Mouse (Mus musculus): ENCODE results near the gene Supt3. TPM values are rescaled to one million over a fixed set of nuclear protein-coding genes. Genes with fewer than 3 reads are reported as not detected.

The Supt3 gene
- polyA plus RNA-seq, 1 experiment from 2014 or later = 20.7 TPM

- Histone ChIP-seq H3K4me1 (no peaks in the 10 kb centered on the region), H3K4me3 (no peak overlapping the region), H3K4me2 (replicated peaks) (no peak overlapping the region), H3K9ac (no peak overlapping the region), H3K27me3 (replicated peaks) (no peaks in the 10 kb centered on the region), H3K27ac (no peak overlapping the region), H3K9me3 (no peaks in the 10 kb centered on the region), H3K36me3 (no peaks in the 10 kb centered on the region)
- ATAC-seq (ENCODE audit: low FRiP score, low read depth) = no peak
- WGBS = 76% methylated on average over 1 of the region's 1 CpGs
These were observed 116.6 kb downstream of the Supt3 start for GRCm38 (mm10) chr17:44893592-44893991.

DNA sequence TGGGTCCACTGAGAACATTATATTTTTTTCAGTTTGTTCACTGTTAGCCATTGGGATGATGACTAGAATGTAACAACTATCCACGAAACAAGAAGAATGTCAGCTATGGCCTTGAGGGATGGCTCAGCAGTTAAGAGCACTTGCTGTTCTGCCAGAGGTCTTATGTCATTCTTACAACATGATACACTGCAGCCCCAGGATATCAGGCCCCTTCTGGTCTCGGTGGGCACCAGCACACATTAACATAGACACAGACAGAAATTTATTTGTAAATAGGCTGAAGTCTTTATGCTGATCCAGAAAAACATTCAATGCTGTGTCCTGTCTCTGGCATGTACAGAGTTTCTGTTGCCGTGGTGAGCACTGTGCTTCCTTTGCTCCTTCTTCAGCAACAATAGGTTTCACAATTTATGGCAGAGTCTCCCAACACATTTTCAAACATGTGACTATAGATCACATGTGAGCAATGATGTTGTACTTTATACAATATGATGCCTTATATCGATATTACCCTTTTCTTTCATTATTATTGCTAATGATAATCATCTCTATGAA is 166.7 kb downstream of the Supt3 start:
- 58% methylated on average over 4 of the region's 4 CpGs for WGBS

DNA sequence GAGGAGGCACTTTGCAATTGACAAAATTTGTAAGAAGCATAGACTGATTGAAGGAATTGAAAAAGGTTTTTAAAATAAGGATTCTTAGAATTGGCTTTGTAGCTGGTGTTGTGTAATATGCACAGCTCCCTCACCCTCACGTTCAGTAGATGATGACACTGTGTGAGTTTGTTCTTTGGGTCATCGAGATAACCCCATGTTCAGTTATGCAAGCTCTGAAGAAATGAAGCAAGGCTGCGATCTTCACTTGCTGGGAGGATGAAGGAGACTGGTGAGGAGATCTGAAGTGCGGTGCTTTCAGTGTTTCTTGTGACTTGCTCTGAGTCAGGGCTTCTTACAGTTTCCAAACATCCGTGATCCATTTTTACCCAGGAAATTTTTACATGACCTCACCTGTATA is 168.4 kb downstream of the Supt3 start:
- H3K4me1 ChIP-seq = no peaks in the 10 kb centered on the region
- WGBS = 93% methylated on average over 5 of the region's 5 CpGs
- no peak overlapping the region for H3K27ac ChIP-seq

More for the DNA sequence above, 166.7 kb downstream of the Supt3 start:
- ATAC-seq (ENCODE audit: low FRiP score, low read depth) = no peak
- Histone ChIP-seq H3K27me3 (replicated peaks) (no peaks in the 10 kb centered on the region), H3K4me3 (no peak overlapping the region), H3K9ac (no peak overlapping the region), H3K9me3 (no peaks in the 10 kb centered on the region), H3K4me2 (replicated peaks) (no peak overlapping the region), H3K36me3 (no peaks in the 10 kb centered on the region), H3K27ac (no peak overlapping the region), H3K4me1 (no peaks in the 10 kb centered on the region)

GRCm38 (mm10) chr17:44948321-44948720 is 171.4 kb downstream of the Supt3 start:
- H3K36me3 ChIP-seq = no peaks in the 10 kb centered on the region
- no peaks in the 10 kb centered on the region for H3K27me3 ChIP-seq (replicated peaks)
- WGBS = 94% methylated on average over 3 of the region's 3 CpGs
- no peak overlapping the region for H3K9ac ChIP-seq
- no peaks in the 10 kb centered on the region for H3K4me1 ChIP-seq
- no peaks in the 10 kb centered on the region for H3K9me3 ChIP-seq
- no peak overlapping the region for H3K27ac ChIP-seq
- ATAC-seq (ENCODE audit: low FRiP score, low read depth) = no peak
- no peak overlapping the region for H3K4me3 ChIP-seq
- H3K4me2 ChIP-seq (replicated peaks) = no peak overlapping the region

More for the DNA sequence above, 168.4 kb downstream of the Supt3 start:
- Histone ChIP-seq H3K4me2 (replicated peaks) (no peak overlapping the region), H3K9ac (no peak overlapping the region), H3K27me3 (replicated peaks) (no peaks in the 10 kb centered on the region), H3K4me3 (no peak overlapping the region), H3K9me3 (no peaks in the 10 kb centered on the region), H3K36me3 (no peaks in the 10 kb centered on the region)
- no peak for ATAC-seq (ENCODE audit: low FRiP score, low read depth)

DNA sequence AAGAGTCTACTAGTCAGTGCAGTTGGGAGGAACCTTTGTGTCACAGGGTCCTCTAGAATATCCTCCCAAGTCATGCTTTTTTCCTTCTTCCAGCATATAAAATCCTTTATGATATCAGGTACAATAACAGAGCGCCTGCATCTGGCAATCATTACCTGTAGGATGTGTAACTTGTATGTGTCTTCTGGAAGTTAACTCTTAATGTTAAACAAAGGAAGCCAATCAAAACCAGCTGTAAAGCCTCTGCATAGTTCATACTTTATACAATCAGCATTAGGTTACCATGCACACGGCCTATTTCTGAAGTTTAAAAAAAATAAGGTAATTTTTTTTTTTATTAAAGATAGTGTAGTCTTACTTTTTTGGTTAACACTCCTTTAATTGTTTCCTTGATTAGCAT is 179.7 kb downstream of the Supt3 start:
- Histone ChIP-seq H3K27me3 (replicated peaks) (no peaks in the 10 kb centered on the region), H3K4me2 (replicated peaks) (no peak overlapping the region), H3K9me3 (no peaks in the 10 kb centered on the region), H3K36me3 (no peaks in the 10 kb centered on the region), H3K27ac (no peak overlapping the region), H3K4me3 (no peak overlapping the region), H3K9ac (no peak overlapping the region), H3K4me1 (no peaks in the 10 kb centered on the region)
- 85% methylated on average over 2 of the region's 2 CpGs for WGBS
- no peak for ATAC-seq (ENCODE audit: low FRiP score, low read depth)

DNA sequence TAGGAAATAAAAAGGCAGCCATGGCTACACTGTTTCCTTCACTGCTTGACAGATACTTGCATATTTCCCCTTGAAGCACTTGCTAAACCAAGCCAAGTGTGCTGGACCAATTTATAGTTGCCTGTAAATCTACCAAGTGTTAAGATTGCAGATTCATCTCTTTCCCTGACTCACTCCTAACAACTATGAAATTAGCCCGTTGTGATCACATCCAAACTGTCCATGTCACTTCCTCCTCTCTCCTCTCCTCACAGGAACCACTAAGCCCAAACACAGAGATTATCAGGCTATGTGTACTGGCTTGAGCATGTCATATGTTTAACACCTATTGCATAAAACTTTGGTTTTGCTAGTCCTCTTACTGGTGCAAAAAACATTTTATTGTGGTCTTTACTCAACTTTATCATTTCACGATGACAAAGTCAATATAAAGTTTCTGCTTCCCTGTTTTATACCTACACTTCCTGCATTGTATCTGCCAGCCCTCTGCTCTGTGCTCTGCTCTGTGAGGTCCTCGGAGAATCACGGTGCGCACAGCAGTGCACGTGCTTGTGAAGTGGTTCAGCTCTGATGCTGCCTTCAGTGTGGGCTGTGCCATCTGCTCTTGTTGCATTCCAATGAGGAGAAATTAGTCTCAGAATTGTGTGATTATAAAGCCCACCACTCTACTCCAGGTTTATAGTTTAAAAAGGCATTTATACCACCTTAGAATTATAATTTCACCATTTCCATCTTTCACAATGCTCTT is 186.3 kb downstream of the Supt3 start:
- no peak overlapping the region for H3K4me2 ChIP-seq (replicated peaks)
- H3K36me3 ChIP-seq = no peaks in the 10 kb centered on the region
- no peaks in the 10 kb centered on the region for H3K4me1 ChIP-seq
- no peak for ATAC-seq (ENCODE audit: low FRiP score, low read depth)
- WGBS = 78% methylated on average over 6 of the region's 6 CpGs
- no peak overlapping the region for H3K9ac ChIP-seq
- H3K4me3 ChIP-seq = no peak overlapping the region
- H3K27ac ChIP-seq = no peak overlapping the region
- H3K27me3 ChIP-seq (replicated peaks) = no peaks in the 10 kb centered on the region
- H3K9me3 ChIP-seq = no peaks in the 10 kb centered on the region

DNA sequence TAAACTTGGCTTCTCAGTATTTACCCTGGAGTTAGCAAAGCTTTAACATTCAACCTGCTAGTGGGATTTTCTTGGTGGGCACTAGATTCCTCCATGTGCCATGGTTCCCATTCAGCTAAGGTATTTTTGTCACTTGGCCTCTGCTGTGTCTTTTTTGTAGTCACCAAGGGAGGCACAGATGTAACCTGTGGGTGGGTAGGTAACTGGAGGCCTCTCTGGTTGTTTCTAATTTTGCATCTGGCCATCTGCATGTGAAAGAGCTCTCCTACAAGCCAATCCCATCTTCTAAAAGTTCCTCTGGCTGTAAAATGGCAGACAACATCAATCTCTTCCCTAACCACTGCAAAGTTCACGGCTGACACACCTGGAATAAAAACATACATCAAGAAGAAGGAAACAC is 190.2 kb downstream of the Supt3 start:
- ATAC-seq (ENCODE audit: low FRiP score, low read depth) = no peak
- 82% methylated on average over 1 of the region's 1 CpGs for WGBS

GRCm38 (mm10) chr17:44970255-44970654 is 193.3 kb downstream of the Supt3 start:
- H3K4me3 ChIP-seq = no peak overlapping the region
- no peak for ATAC-seq (ENCODE audit: low FRiP score, low read depth)
- H3K27ac ChIP-seq = no peak overlapping the region
- no peaks in the 10 kb centered on the region for H3K4me1 ChIP-seq
- H3K36me3 ChIP-seq = no peaks in the 10 kb centered on the region
- no peak overlapping the region for H3K9ac ChIP-seq
- H3K4me2 ChIP-seq (replicated peaks) = no peak overlapping the region
- H3K27me3 ChIP-seq (replicated peaks) = no peaks in the 10 kb centered on the region
- WGBS = 89% methylated on average over 3 of the region's 3 CpGs
- no peaks in the 10 kb centered on the region for H3K9me3 ChIP-seq

More for the DNA sequence above, 190.2 kb downstream of the Supt3 start:
- no peak overlapping the region for H3K4me2 ChIP-seq (replicated peaks)
- no peaks in the 10 kb centered on the region for H3K4me1 ChIP-seq
- no peaks in the 10 kb centered on the region for H3K36me3 ChIP-seq
- H3K27ac ChIP-seq = no peak overlapping the region
- no peak overlapping the region for H3K4me3 ChIP-seq
- no peaks in the 10 kb centered on the region for H3K27me3 ChIP-seq (replicated peaks)
- no peak overlapping the region for H3K9ac ChIP-seq
- H3K9me3 ChIP-seq = no peaks in the 10 kb centered on the region

- ATAC-seq (ENCODE audit: low FRiP score, low read depth) = no peak
- no peak overlapping the region for H3K9ac ChIP-seq
- no peak overlapping the region for H3K27ac ChIP-seq
- WGBS = 58% methylated on average over 4 of the region's 4 CpGs
- no peaks in the 10 kb centered on the region for H3K4me1 ChIP-seq
- H3K4me2 ChIP-seq (replicated peaks) = no peak overlapping the region
- H3K9me3 ChIP-seq = no peaks in the 10 kb centered on the region
- no peak overlapping the region for H3K4me3 ChIP-seq
- H3K36me3 ChIP-seq = no peaks in the 10 kb centered on the region
- H3K27me3 ChIP-seq (replicated peaks) = no peaks in the 10 kb centered on the region
These were observed 196.5 kb downstream of the Supt3 start for GRCm38 (mm10) chr17:44973489-44973888.

DNA sequence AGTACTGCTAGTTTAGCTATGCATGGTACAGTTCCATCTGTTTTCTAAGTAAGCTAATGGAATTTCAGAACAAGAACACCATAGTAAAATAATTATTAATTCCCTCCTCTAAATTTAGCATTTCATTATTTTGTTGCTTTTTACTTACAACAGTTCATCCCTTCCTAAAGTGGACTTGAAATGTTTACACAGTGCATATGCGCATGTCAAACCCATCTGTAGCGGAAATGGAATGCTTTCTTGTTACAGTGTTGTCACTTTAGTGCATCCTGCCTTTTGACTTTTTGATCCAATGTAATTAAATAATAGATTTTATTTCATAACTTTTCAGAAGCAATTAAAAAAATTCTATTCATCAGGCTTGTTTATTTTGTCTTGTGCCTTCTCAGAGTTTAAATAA is 200.7 kb downstream of the Supt3 start:
- Histone ChIP-seq H3K27ac (no peak overlapping the region), H3K9me3 (no peaks in the 10 kb centered on the region), H3K4me1 (no peaks in the 10 kb centered on the region), H3K4me2 (replicated peaks) (no peak overlapping the region), H3K4me3 (no peak overlapping the region), H3K9ac (no peak overlapping the region), H3K27me3 (replicated peaks) (no peaks in the 10 kb centered on the region), H3K36me3 (no peaks in the 10 kb centered on the region)
- WGBS = 92% methylated on average over 2 of the region's 2 CpGs
- no peak for ATAC-seq (ENCODE audit: low FRiP score, low read depth)

GRCm38 (mm10) chr17:44987964-44988363 is 211.0 kb downstream of the Supt3 start:
- no peak overlapping the region for H3K4me2 ChIP-seq (replicated peaks)
- no peak overlapping the region for H3K4me3 ChIP-seq
- H3K4me1 ChIP-seq = no peaks in the 10 kb centered on the region
- no peak overlapping the region for H3K9ac ChIP-seq
- 88% methylated on average over 2 of the region's 2 CpGs for WGBS
- no peaks in the 10 kb centered on the region for H3K9me3 ChIP-seq
- no peaks in the 10 kb centered on the region for H3K36me3 ChIP-seq
- no peaks in the 10 kb centered on the region for H3K27me3 ChIP-seq (replicated peaks)
- ATAC-seq (ENCODE audit: low FRiP score, low read depth) = no peak
- H3K27ac ChIP-seq = no peak overlapping the region

GRCm38 (mm10) chr17:45003311-45003710 is 226.4 kb downstream of the Supt3 start:
- no peak overlapping the region for H3K4me2 ChIP-seq (replicated peaks)
- no peaks in the 10 kb centered on the region for H3K9me3 ChIP-seq
- no peak for ATAC-seq (ENCODE audit: low FRiP score, low read depth)
- no peak overlapping the region for H3K4me3 ChIP-seq
- no peak overlapping the region for H3K27ac ChIP-seq
- 91% methylated on average over 4 of the region's 4 CpGs for WGBS
- no peaks in the 10 kb centered on the region for H3K4me1 ChIP-seq
- H3K27me3 ChIP-seq (replicated peaks) = no peaks in the 10 kb centered on the region
- H3K36me3 ChIP-seq = no peaks in the 10 kb centered on the region
- H3K9ac ChIP-seq = no peak overlapping the region

Data from neural tube, embryonic 12.5 days (tissue).